In genomic region chr2:60880789-60881570, GRCm38 (mm10) we compare ENCODE assay signal across 8 mouse cellular contexts.
DNase-seq lines count a peak whose midpoint lies in the region; ATAC-seq lines count a peak whose summit lies in the region.

No protein-coding gene starts in this region.

- H3K27me3 ChIP-seq in embryonic facial prominence, embryonic 11.5 days (ENCODE audit: control insufficient read depth, insufficient read depth, low read length): no peaks in the 10 kb centered on the region
- no peaks in the 10 kb centered on the region; the same call in 1 of the 2 replicates for H3K27me3 ChIP-seq in liver, embryonic 12.5 days (replicated peaks)
- H3K27me3 ChIP-seq in splenic B cell, adult 2 months (ENCODE audit: control insufficient read depth, insufficient read depth, low read length, poor library complexity, severe bottlenecking): no peaks in the 10 kb centered on the region

- H3K9me3 ChIP-seq in embryonic facial prominence, embryonic 11.5 days (replicated peaks; ENCODE audit: control insufficient read depth, low read length): no peaks in the 10 kb centered on the region
- no peaks in the 10 kb centered on the region for H3K9me3 ChIP-seq in liver, embryonic 12.5 days (replicated peaks)

- H3K4me3 ChIP-seq in embryonic facial prominence, embryonic 11.5 days (ENCODE audit: low read depth, low read length): peak overlapping the region; percentile 93
- peak overlapping the region; percentile 94 for H3K4me3 ChIP-seq in liver, embryonic 12.5 days

- peak overlapping the region; percentile 83 for H3K4me2 ChIP-seq in embryonic facial prominence, embryonic 11.5 days (ENCODE audit: low read depth, low read length)
- peak overlapping the region; percentile 93 for H3K4me2 ChIP-seq in liver, embryonic 12.5 days

- DNase-seq in layer of hippocampus, adult 11-12 months (ENCODE audit: low spot score): peak; percentile 43
- DNase-seq in layer of hippocampus, adult 9-10 months (ENCODE audit: low spot score): no peak
- DNase-seq in embryonic facial prominence, embryonic 11.5 days (ENCODE audit: low spot score): peak; percentile 70
- DNase-seq in heart, adult 8-10 months (ENCODE audit: low spot score): peak; percentile 69
- DNase-seq in kidney, adult 8-10 months: peak; percentile 57 to 60
- DNase-seq in naive thymus-derived CD4-positive, alpha-beta T cell, adult 2 months (ENCODE audit: low read depth): peak; percentile 80
- DNase-seq in splenic B cell, adult 2 months (ENCODE audit: low read depth, low spot score): peak; percentile 80

- ATAC-seq in embryonic facial prominence, embryonic 11.5 days (replicated peaks; ENCODE audit: insufficient number of reproducible peaks, low FRiP score, low TSS enrichment, low read depth): peak; percentile 72
- peak; percentile 93 for ATAC-seq in liver, embryonic 12.5 days

- H3K9ac ChIP-seq in embryonic facial prominence, embryonic 11.5 days (replicated peaks; ENCODE audit: low read length): peak overlapping the region; percentile 98
- H3K9ac ChIP-seq in liver, embryonic 12.5 days: peak overlapping the region; percentile 95

- H3K4me1 ChIP-seq in embryonic facial prominence, embryonic 11.5 days (ENCODE audit: control insufficient read depth, insufficient read depth, low read length): peaks cover 10% of the 10 kb centered on the region
- H3K4me1 ChIP-seq in liver, embryonic 12.5 days: peaks cover 67% of the 10 kb centered on the region

- H3K27ac ChIP-seq in embryonic facial prominence, embryonic 11.5 days (replicated peaks; ENCODE audit: low read depth, low read length): peak overlapping the region; percentile 82
- H3K27ac ChIP-seq in liver, embryonic 12.5 days: peak overlapping the region; percentile 93

- WGBS in embryonic facial prominence, embryonic 11.5 days: under 1% methylated on average over 51 of the region's 104 CpGs
- under 1% methylated on average over 99 of the region's 104 CpGs for WGBS in liver, embryonic 12.5 days (ENCODE audit: insufficient replicate concordance)

- H3K36me3 ChIP-seq in embryonic facial prominence, embryonic 11.5 days (replicated peaks; ENCODE audit: control insufficient read depth, insufficient read depth, low read depth, low read length): no peaks in the 10 kb centered on the region
- peaks cover 8% of the 10 kb centered on the region; the same call in 1 of the 2 replicates for H3K36me3 ChIP-seq in liver, embryonic 12.5 days
- H3K36me3 ChIP-seq in splenic B cell, adult 2 months (ENCODE audit: control insufficient read depth, insufficient read depth, low read length, poor library complexity, severe bottlenecking): no peaks in the 10 kb centered on the region
